Mouse (Mus musculus): ENCODE results near the gene Kcnj14. TPM values are rescaled to one million over a fixed set of nuclear protein-coding genes. Genes with fewer than 3 reads are reported as not detected.

Gene Kcnj14
- total and polyA plus RNA-seq, 3 experiments: 0.39 to 1.3 TPM; not detected in 1

GRCm38 (mm10) chr7:45808471-45808870 is 16.1 kb downstream of the Kcnj14 start:
- no peak overlapping the region for H3K9ac ChIP-seq (ENCODE audit: control insufficient read depth, low read depth, low read length, poor library complexity, severe bottlenecking)
- H3K4me3 ChIP-seq (ENCODE audit: control insufficient read depth in 1 of 2, insufficient read depth in 1 of 2, low read depth in 2 of 2, low read length in 2 of 2): no peak overlapping the region
- peaks cover 7% of the 10 kb centered on the region for H3K79me2 ChIP-seq (ENCODE audit: control insufficient read depth, insufficient read depth, low read length, poor library complexity)
- TF ChIP-seq TAL1 (IDR thresholded peaks at IDR 0.05; ENCODE audit: low read length) (no peak), POLR2AphosphoS5 (IDR thresholded peaks at IDR 0.05; ENCODE audit: borderline replicate concordance, low read depth, low read length) (no peak)
- H3K36me3 ChIP-seq (ENCODE audit: control insufficient read depth in 1 of 2, insufficient read depth in 2 of 2, low read length in 2 of 2): peaks cover 8 to 13% of the 10 kb centered on the region in 2 experiments
- peaks cover 11 to 19% of the 10 kb centered on the region in 2 experiments for H3K4me1 ChIP-seq (ENCODE audit: control insufficient read depth in 1 of 2, insufficient read depth in 2 of 2, low read length in 2 of 2)
- no peaks in the 10 kb centered on the region for H3K9me3 ChIP-seq (replicated peaks; ENCODE audit: insufficient read depth, low read length)
- no peaks in the 10 kb centered on the region for H3K27me3 ChIP-seq (ENCODE audit: control insufficient read depth in 1 of 2, insufficient read depth in 2 of 2, low read length in 2 of 2)
- DNase-seq (ENCODE audit: low read depth, low spot score): no peak
- H3K27ac ChIP-seq (ENCODE audit: control insufficient read depth, low read depth, low read length): no peak overlapping the region

- Histone ChIP-seq H3K36me3 (ENCODE audit: control insufficient read depth in 1 of 2, insufficient read depth in 2 of 2, low read length in 2 of 2) (peaks cover 0 to 6% of the 10 kb centered on the region in 2 experiments; a peak in 2 of 4 replicates), H3K9me3 (replicated peaks; ENCODE audit: insufficient read depth, low read length) (no peaks in the 10 kb centered on the region), H3K79me2 (ENCODE audit: control insufficient read depth, insufficient read depth, low read length, poor library complexity) (no peaks in the 10 kb centered on the region; the same call in 1 of the 2 replicates), H3K4me1 (ENCODE audit: control insufficient read depth in 1 of 2, insufficient read depth in 2 of 2, low read length in 2 of 2) (no peaks in the 10 kb centered on the region), H3K27me3 (ENCODE audit: control insufficient read depth in 1 of 2, insufficient read depth in 2 of 2, low read length in 2 of 2) (no peaks in the 10 kb centered on the region), H3K27ac (ENCODE audit: control insufficient read depth, low read depth, low read length) (no peak overlapping the region), H3K9ac (ENCODE audit: control insufficient read depth, low read depth, low read length, poor library complexity, severe bottlenecking) (no peak overlapping the region), H3K4me3 (ENCODE audit: control insufficient read depth in 1 of 2, insufficient read depth in 1 of 2, low read depth in 2 of 2, low read length in 2 of 2) (no peak overlapping the region)
- no peak for DNase-seq (ENCODE audit: low read depth, low spot score)
- TF ChIP-seq JUND (IDR thresholded peaks at IDR 0.05; ENCODE audit: low read depth, low read length) (no peak), POLR2AphosphoS2 (IDR thresholded peaks at IDR 0.05; ENCODE audit: low read length) (peak; percentile 34; the same call in 1 of the 2 replicates)
Measured at GRCm38 (mm10) chr7:45805941-45806340, 18.6 kb downstream of the Kcnj14 start.

GRCm38 (mm10) chr7:45802551-45802950 is 22.0 kb downstream of the Kcnj14 start:
- no peaks in the 10 kb centered on the region; the same call in 1 of the 2 replicates for H3K79me2 ChIP-seq (ENCODE audit: control insufficient read depth, insufficient read depth, low read length, poor library complexity)
- H3K9me3 ChIP-seq (replicated peaks; ENCODE audit: insufficient read depth, low read length): no peaks in the 10 kb centered on the region
- no peaks in the 10 kb centered on the region for H3K36me3 ChIP-seq (ENCODE audit: control insufficient read depth in 1 of 2, insufficient read depth in 2 of 2, low read length in 2 of 2)
- TF ChIP-seq RAD21 (IDR thresholded peaks at IDR 0.05; ENCODE audit: low read depth, low read length): no peak
- no peak for TF ChIP-seq RCOR1 (IDR thresholded peaks at IDR 0.05; ENCODE audit: low read depth, low read length)
- no peak for TF ChIP-seq ZNF384 (IDR thresholded peaks at IDR 0.05; ENCODE audit: low read depth, low read length)
- no peak for TF ChIP-seq TBP (IDR thresholded peaks at IDR 0.05; ENCODE audit: low read depth, low read length)
- no peak for TF ChIP-seq SMC3 (IDR thresholded peaks at IDR 0.05; ENCODE audit: low read depth, low read length)
- TF ChIP-seq TCF12 (IDR thresholded peaks at IDR 0.05; ENCODE audit: low read depth, low read length): no peak
- no peak for TF ChIP-seq MEF2A (IDR thresholded peaks at IDR 0.05; ENCODE audit: extremely low read depth, insufficient replicate concordance, low read depth, low read length, poor library complexity, severe bottlenecking)
- TF ChIP-seq GABPA (IDR thresholded peaks at IDR 0.05; ENCODE audit: low read depth, low read length): no peak
- no peak for TF ChIP-seq POLR2A (IDR thresholded peaks at IDR 0.05; ENCODE audit: control insufficient read depth in 1 of 2, insufficient read depth in 1 of 2, low read depth in 1 of 2, low read length in 2 of 2, poor library complexity in 1 of 2)
- TF ChIP-seq ETS1 (IDR thresholded peaks at IDR 0.05; ENCODE audit: low read depth, low read length): no peak
- TF ChIP-seq POLR2AphosphoS2 (IDR thresholded peaks at IDR 0.05; ENCODE audit: low read length): no peak
- TF ChIP-seq CHD2 (IDR thresholded peaks at IDR 0.05; ENCODE audit: low read length): no peak
- H3K4me1 ChIP-seq (ENCODE audit: control insufficient read depth in 1 of 2, insufficient read depth in 2 of 2, low read length in 2 of 2): peaks cover 5 to 6% of the 10 kb centered on the region in 2 experiments; a peak in 2 of 4 replicates
- no peak for DNase-seq (ENCODE audit: low read depth, low spot score)
- H3K27me3 ChIP-seq (ENCODE audit: control insufficient read depth in 1 of 2, insufficient read depth in 2 of 2, low read length in 2 of 2): no peaks in the 10 kb centered on the region
- no peak overlapping the region for H3K9ac ChIP-seq (ENCODE audit: control insufficient read depth, low read depth, low read length, poor library complexity, severe bottlenecking)
- no peak overlapping the region for H3K4me3 ChIP-seq (ENCODE audit: control insufficient read depth in 1 of 2, insufficient read depth in 1 of 2, low read depth in 2 of 2, low read length in 2 of 2)
- no peak overlapping the region for H3K27ac ChIP-seq (ENCODE audit: control insufficient read depth, low read depth, low read length)
